Mouse (Mus musculus) kidney, adult 2 months (tissue): ENCODE measurements at regions not wholly inside any gene's neighbourhood (a gene's known extent, or its start where the extent isn't known, plus 50 kb on each side); places are given as distances from the start of the nearest gene placed in this dataset.

Experiments
- CTCF ChIP-seq: fragments of 200-500 bp; conservative IDR thresholded peaks from 2 replicates; pipeline ENCODE4 v1.5.1; 2011; ENCODE audit warnings: low read depth, mild to moderate bottlenecking, control low read depth, low read length, moderate library complexity, mixed read lengths; ENCODE audit not compliant: insufficient read depth, insufficient read length
- POLR2A ChIP-seq: fragments of 200-500 bp; IDR thresholded peaks from one replicate; pipeline ENCODE4 v1.6.1; 2011; ENCODE audit warnings: low read depth, low read length, control low read depth

- TF ChIP-seq POLR2A, result no peak
- TF ChIP-seq CTCF, result no peak; the same call in 1 of the 2 replicates
Measured at GRCm38 (mm10) chr4:153110291-153110746, 372.3 kb downstream of the Ajap1 start.
